Mouse (Mus musculus): ENCODE measurements around the gene Zbtb1. TPM values are rescaled to one million over a fixed set of nuclear protein-coding genes. Genes with fewer than 3 reads are reported as not detected.
A peak's percentile ranks its signal among the peaks of the same experiment; 100 is the strongest.
"Not testable (repeated sequence)": the region's sequence is repeated elsewhere in the genome, so short reads cannot be mapped to it uniquely, and the experiment has no call there.

The Zbtb1 gene
- polyA plus RNA-seq, 1 experiment from 2014 or later = 3.5 TPM

GRCm38 (mm10) chr12:76418346-76418745 lies 48.3 kb downstream of the Zbtb1 start:
- Histone ChIP-seq H3K4me2 (no peak overlapping the region), H3K36me3 (replicated peaks) (no peaks in the 10 kb centered on the region), H3K9ac (no peak overlapping the region), H3K4me1 (peaks cover 6% of the 10 kb centered on the region), H3K9me3 (no peaks in the 10 kb centered on the region), H3K27me3 (replicated peaks) (peaks cover 21% of the 10 kb centered on the region), H3K4me3 (no peak overlapping the region), H3K27ac (no peak overlapping the region)
- WGBS = 93% methylated on average over 5 of the region's 5 CpGs
- no peak for ATAC-seq (replicated peaks)

DNA sequence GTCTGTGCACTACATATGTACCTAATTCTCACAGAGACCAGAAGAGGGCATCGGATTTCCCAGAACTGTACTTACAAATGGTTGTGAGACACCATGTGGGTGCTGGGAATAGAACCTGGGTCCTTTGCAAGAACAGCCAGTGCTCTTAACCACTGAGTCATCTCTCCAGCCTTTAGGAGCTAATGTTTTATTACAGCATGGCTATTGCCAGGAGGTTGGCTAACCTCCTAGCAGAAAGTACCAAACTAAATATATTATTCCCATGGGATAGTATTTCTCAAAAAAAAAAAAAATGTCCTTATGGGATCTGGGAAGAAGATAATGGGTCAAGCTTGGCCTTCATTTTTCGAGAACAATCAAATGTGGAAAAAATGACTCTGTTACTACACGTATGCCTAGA lies 55.2 kb downstream of the Zbtb1 start:
- H3K9me3 ChIP-seq = no peaks in the 10 kb centered on the region
- H3K27me3 ChIP-seq (replicated peaks) = no peaks in the 10 kb centered on the region
- 94% methylated on average over 3 of the region's 3 CpGs for WGBS
- H3K27ac ChIP-seq = no peak overlapping the region
- no peak overlapping the region for H3K9ac ChIP-seq
- no peak overlapping the region for H3K4me2 ChIP-seq
- no peaks in the 10 kb centered on the region for H3K36me3 ChIP-seq (replicated peaks)
- no peak overlapping the region for H3K4me3 ChIP-seq
- ATAC-seq (replicated peaks) = no peak
- no peaks in the 10 kb centered on the region for H3K4me1 ChIP-seq

GRCm38 (mm10) chr12:76427546-76427945 lies 57.5 kb downstream of the Zbtb1 start:
- H3K9ac ChIP-seq = no peak overlapping the region
- H3K27ac ChIP-seq = no peak overlapping the region
- WGBS = 52% methylated on average over 5 of the region's 5 CpGs
- ATAC-seq (replicated peaks) = no peak
- no peak overlapping the region for H3K4me2 ChIP-seq
- no peaks in the 10 kb centered on the region for H3K27me3 ChIP-seq (replicated peaks)
- H3K4me3 ChIP-seq = no peak overlapping the region
- H3K36me3 ChIP-seq (replicated peaks) = no peaks in the 10 kb centered on the region
- no peaks in the 10 kb centered on the region for H3K9me3 ChIP-seq
- no peaks in the 10 kb centered on the region for H3K4me1 ChIP-seq

DNA sequence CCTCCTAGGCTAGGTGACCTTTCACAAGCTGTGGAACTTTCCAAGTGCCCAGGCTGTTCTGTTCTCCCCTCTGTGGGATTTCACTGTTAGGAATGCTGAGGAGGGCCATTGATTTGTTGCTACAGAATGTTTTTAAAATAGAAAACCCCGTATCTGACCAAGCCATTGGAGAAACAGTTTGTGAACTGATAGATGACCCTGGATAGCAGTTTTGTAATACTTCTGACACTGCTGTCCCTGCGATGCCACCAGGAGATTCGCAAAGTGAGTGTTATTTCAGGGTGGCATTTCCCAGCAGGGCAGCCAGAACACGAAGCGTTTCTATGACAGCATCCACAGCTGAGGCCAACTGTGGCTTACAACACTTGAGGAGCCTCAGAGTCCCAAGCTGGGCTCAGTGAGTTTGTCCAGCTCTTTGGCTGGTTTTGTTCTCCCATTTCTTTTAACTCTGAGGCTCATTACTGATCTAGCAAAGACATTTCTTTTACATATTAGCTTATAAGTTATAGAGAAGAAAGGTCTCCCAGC lies 60.9 kb downstream of the Zbtb1 start:
- no peak overlapping the region for H3K4me3 ChIP-seq
- no peaks in the 10 kb centered on the region for H3K36me3 ChIP-seq (replicated peaks)
- no peak overlapping the region for H3K4me2 ChIP-seq
- no peak overlapping the region for H3K27ac ChIP-seq
- H3K4me1 ChIP-seq = peaks cover 5% of the 10 kb centered on the region; the same call in 1 of the 2 replicates
- no peak for ATAC-seq (replicated peaks)
- WGBS = 62% methylated on average over 5 of the region's 5 CpGs
- H3K9me3 ChIP-seq = no peaks in the 10 kb centered on the region
- H3K9ac ChIP-seq = no peak overlapping the region
- 0 out of 2 replicates have a peak, but pooled peaks cover 5% of the 10 kb centered on the region for H3K27me3 ChIP-seq (replicated peaks)

DNA sequence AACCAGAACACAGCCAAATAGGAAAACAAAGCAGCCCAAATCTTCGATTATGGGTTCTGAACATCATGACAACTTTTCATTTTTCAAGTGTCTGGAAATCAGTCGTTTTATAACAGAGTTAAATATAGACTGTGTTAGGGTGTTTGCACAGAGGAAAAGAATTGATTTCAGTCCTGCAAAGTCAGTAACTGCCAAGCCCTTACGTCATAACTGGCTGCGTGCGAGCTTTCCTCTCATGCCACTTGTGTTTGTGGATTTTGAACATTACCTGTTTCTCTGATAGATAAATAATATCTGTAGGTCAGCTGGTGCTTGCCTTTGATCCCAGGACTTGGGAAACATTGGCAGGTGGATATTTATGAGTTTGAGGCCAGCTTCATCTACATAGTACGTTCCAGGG lies 61.4 kb downstream of the Zbtb1 start:
- peaks cover 5% of the 10 kb centered on the region; the same call in 1 of the 2 replicates for H3K4me1 ChIP-seq
- no peaks in the 10 kb centered on the region for H3K9me3 ChIP-seq
- 87% methylated on average over 6 of the region's 6 CpGs for WGBS
- ATAC-seq (replicated peaks) = no peak
- H3K27me3 ChIP-seq (replicated peaks) = 0 out of 2 replicates have a peak, but pooled peaks cover 5% of the 10 kb centered on the region
- H3K4me3 ChIP-seq = no peak overlapping the region
- H3K4me2 ChIP-seq = no peak overlapping the region
- H3K9ac ChIP-seq = no peak overlapping the region
- no peak overlapping the region for H3K27ac ChIP-seq
- no peaks in the 10 kb centered on the region for H3K36me3 ChIP-seq (replicated peaks)

- Histone ChIP-seq H3K36me3 (replicated peaks) (no peaks in the 10 kb centered on the region), H3K4me1 (peaks cover 5% of the 10 kb centered on the region; the same call in 1 of the 2 replicates), H3K27ac (no peak overlapping the region), H3K27me3 (replicated peaks) (0 out of 2 replicates have a peak, but pooled peaks cover 5% of the 10 kb centered on the region), H3K9ac (no peak overlapping the region), H3K4me3 (no peak overlapping the region), H3K4me2 (no peak overlapping the region), H3K9me3 (no peaks in the 10 kb centered on the region)
- WGBS = 43% methylated on average over 7 of the region's 7 CpGs
- ATAC-seq (replicated peaks) = no peak
Observed at GRCm38 (mm10) chr12:76434111-76434510, 64.0 kb downstream of the Zbtb1 start.

DNA sequence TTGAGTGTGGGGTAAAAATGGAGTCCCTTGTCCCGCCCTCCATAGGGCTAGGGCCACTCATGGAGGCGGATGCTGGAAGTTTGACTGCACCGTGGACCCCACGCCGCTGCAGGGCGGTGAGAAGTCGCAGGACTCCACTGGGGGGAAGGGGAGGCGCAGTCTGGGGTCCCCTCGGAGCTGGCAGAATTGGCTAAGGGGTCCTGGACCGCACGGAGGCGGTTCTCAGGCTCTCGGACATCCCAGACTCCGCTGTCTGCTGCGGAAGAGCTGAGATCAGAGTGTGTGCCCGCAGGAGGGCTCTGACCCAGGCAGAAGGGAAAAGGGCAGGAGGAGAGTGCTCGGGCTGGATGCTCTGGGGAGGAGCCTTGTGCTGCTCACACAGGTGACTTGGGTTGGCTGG lies 65.0 kb downstream of the Zbtb1 start:
- H3K36me3 ChIP-seq (replicated peaks) = no peaks in the 10 kb centered on the region
- H3K27me3 ChIP-seq (replicated peaks) = 0 out of 2 replicates have a peak, but pooled peaks cover 5% of the 10 kb centered on the region
- H3K4me3 ChIP-seq = peak overlapping the region; percentile 16; the same call in 1 of the 2 replicates
- peaks cover 5% of the 10 kb centered on the region; the same call in 1 of the 2 replicates for H3K4me1 ChIP-seq
- 3% methylated on average over 17 of the region's 17 CpGs for WGBS
- H3K4me2 ChIP-seq = peak overlapping the region; percentile 48
- no peaks in the 10 kb centered on the region for H3K9me3 ChIP-seq
- H3K27ac ChIP-seq = no peak overlapping the region
- no peak overlapping the region for H3K9ac ChIP-seq
- ATAC-seq (replicated peaks) = no peak

GRCm38 (mm10) chr12:76435549-76435948 lies 65.5 kb downstream of the Zbtb1 start:
- Histone ChIP-seq H3K4me3 (no peak overlapping the region), H3K4me2 (peak overlapping the region; percentile 48), H3K36me3 (replicated peaks) (no peaks in the 10 kb centered on the region), H3K9ac (no peak overlapping the region), H3K4me1 (peaks cover 5% of the 10 kb centered on the region; the same call in 1 of the 2 replicates), H3K9me3 (no peaks in the 10 kb centered on the region), H3K27me3 (replicated peaks) (0 out of 2 replicates have a peak, but pooled peaks cover 5% of the 10 kb centered on the region), H3K27ac (no peak overlapping the region)
- WGBS = 46% methylated on average over 8 of the region's 8 CpGs
- no peak for ATAC-seq (replicated peaks)

DNA sequence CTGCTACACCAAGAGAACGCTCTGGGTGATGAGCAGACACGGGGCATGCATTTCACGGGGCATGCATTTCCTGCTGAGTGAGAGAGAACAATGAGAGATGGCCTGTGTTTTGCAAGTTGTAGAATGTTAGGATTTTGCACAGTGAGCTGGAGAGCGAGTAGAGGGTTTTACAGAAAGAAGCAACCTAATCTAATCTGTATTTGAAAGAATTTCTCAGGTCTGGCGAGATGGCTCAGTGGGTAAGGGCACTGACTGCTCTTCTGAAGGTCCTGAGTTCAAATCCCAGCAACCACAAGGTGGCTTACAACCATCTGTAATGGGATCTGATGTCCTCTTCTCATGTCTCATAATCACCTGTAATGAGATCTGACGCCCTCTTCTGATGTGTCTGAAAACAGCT lies 73.4 kb downstream of the Zbtb1 start:
- not testable (repeated sequence) for ATAC-seq (replicated peaks); H3K9me3 ChIP-seq; H3K9ac ChIP-seq; H3K4me1 ChIP-seq; H3K36me3 ChIP-seq (replicated peaks); H3K27me3 ChIP-seq (replicated peaks); H3K4me3 ChIP-seq; H3K27ac ChIP-seq; H3K4me2 ChIP-seq
- WGBS = 76% methylated on average over 6 of the region's 6 CpGs

- WGBS = 59% methylated on average over 10 of the region's 10 CpGs
Observed at GRCm38 (mm10) chr12:76444359-76444772, 74.3 kb downstream of the Zbtb1 start.

GRCm38 (mm10) chr12:76444862-76445261 lies 74.8 kb downstream of the Zbtb1 start:
- ATAC-seq (replicated peaks) = no peak
- Histone ChIP-seq H3K27me3 (replicated peaks) (no peaks in the 10 kb centered on the region), H3K9ac (no peak overlapping the region), H3K36me3 (replicated peaks) (no peaks in the 10 kb centered on the region), H3K4me3 (no peak overlapping the region), H3K4me2 (no peak overlapping the region), H3K9me3 (no peaks in the 10 kb centered on the region), H3K4me1 (no peaks in the 10 kb centered on the region), H3K27ac (no peak overlapping the region)
- WGBS = 80% methylated on average over 6 of the region's 6 CpGs

More at GRCm38 (mm10) chr12:76444359-76444772, 74.3 kb downstream of the Zbtb1 start:
- Histone ChIP-seq H3K27ac (no peak overlapping the region), H3K9me3 (no peaks in the 10 kb centered on the region), H3K36me3 (replicated peaks) (no peaks in the 10 kb centered on the region), H3K4me3 (no peak overlapping the region), H3K4me1 (no peaks in the 10 kb centered on the region), H3K9ac (no peak overlapping the region), H3K27me3 (replicated peaks) (no peaks in the 10 kb centered on the region), H3K4me2 (no peak overlapping the region)
- ATAC-seq (replicated peaks) = no peak

DNA sequence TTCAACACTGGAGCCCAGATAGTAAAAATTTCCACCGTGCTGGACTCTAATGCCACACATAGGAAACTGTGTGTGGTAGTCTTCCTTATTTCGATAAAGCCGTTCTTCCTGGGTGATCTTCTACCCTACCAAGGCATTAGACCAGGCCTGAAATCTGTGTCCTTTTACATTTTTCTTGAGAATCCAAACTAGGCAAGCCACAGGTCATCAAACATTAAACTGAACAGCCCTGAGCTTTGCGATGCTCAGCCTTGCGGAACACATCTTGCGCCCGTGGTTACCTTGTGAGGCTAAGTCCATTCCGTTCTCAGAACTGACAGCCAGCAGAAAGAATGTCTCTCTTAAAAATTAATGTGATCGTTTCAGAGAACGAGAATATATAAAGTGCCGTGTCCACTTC lies 76.1 kb downstream of the Zbtb1 start:
- 79% methylated on average over 11 of the region's 11 CpGs for WGBS
- Histone ChIP-seq H3K9me3 (no peaks in the 10 kb centered on the region), H3K4me2 (no peak overlapping the region), H3K4me1 (no peaks in the 10 kb centered on the region), H3K36me3 (replicated peaks) (no peaks in the 10 kb centered on the region), H3K27me3 (replicated peaks) (no peaks in the 10 kb centered on the region), H3K27ac (no peak overlapping the region), H3K9ac (no peak overlapping the region), H3K4me3 (no peak overlapping the region)
- no peak for ATAC-seq (replicated peaks)

Measured in midbrain, embryonic 15.5 days (tissue).